Mouse (Mus musculus): Measurements from ENCODE around the gene Nrbp1. TPM values are rescaled to one million over a fixed set of nuclear protein-coding genes. Genes with fewer than 3 reads are reported as not detected.

The Nrbp1 gene
- polyA plus RNA-seq, 1 experiment: 59.1 TPM

- peaks cover 33% of the 10 kb centered on the region for H3K79me3 ChIP-seq (ENCODE audit: low read depth)
- no peaks in the 10 kb centered on the region for H3K27me3 ChIP-seq (ENCODE audit: control insufficient read depth, insufficient read depth, insufficient read length)
- peak overlapping the region; percentile 76 for H3K4me3 ChIP-seq (ENCODE audit: insufficient read depth, poor library complexity, severe bottlenecking)
- H3K79me2 ChIP-seq (ENCODE audit: control insufficient read depth, insufficient read depth): peaks cover 50% of the 10 kb centered on the region
- peak overlapping the region; percentile 64 for H3ac ChIP-seq (ENCODE audit: control insufficient read depth, insufficient read length, low read depth)
- peaks cover 3% of the 10 kb centered on the region for H3K36me3 ChIP-seq (ENCODE audit: control insufficient read depth, insufficient read depth)
- TF ChIP-seq MYOD1 (IDR thresholded peaks at IDR 0.05; ENCODE audit: control insufficient read depth, insufficient read length, low read depth) (no peak), CTCF (IDR thresholded peaks at IDR 0.05; ENCODE audit: control insufficient read depth, insufficient read depth, insufficient read length) (no peak), CEBPB (IDR thresholded peaks at IDR 0.05; ENCODE audit: low read depth) (no peak), MAX (IDR thresholded peaks at IDR 0.05) (no peak), FOSL1 (IDR thresholded peaks at IDR 0.05; ENCODE audit: insufficient read depth, low read length, poor library complexity, severe bottlenecking) (no peak), MYOG (IDR thresholded peaks at IDR 0.05; ENCODE audit: control insufficient read depth, extremely low read depth, insufficient read length) (no peak), USF1 (IDR thresholded peaks at IDR 0.05; ENCODE audit: low read depth) (no peak)
Observed at GRCm38 (mm10) chr5:31221304-31221945, 19.2 kb upstream of the Nrbp1 start.

- Histone ChIP-seq H3K27me3 (ENCODE audit: control insufficient read depth, insufficient read depth, insufficient read length) (no peaks in the 10 kb centered on the region), H3ac (ENCODE audit: control insufficient read depth, insufficient read length, low read depth) (no peak overlapping the region), H3K79me3 (ENCODE audit: low read depth) (peaks cover 21% of the 10 kb centered on the region), H3K79me2 (ENCODE audit: control insufficient read depth, insufficient read depth) (peaks cover 38% of the 10 kb centered on the region), H3K36me3 (ENCODE audit: control insufficient read depth, insufficient read depth) (no peaks in the 10 kb centered on the region), H3K4me3 (ENCODE audit: insufficient read depth, poor library complexity, severe bottlenecking) (no peak overlapping the region)
- TF ChIP-seq USF1 (IDR thresholded peaks at IDR 0.05; ENCODE audit: low read depth): no peak
- no peak for TF ChIP-seq CEBPB (IDR thresholded peaks at IDR 0.05; ENCODE audit: low read depth)
- no peak for TF ChIP-seq MAX (IDR thresholded peaks at IDR 0.05)
- no peak for TF ChIP-seq CTCF (IDR thresholded peaks at IDR 0.05; ENCODE audit: control insufficient read depth, insufficient read depth, insufficient read length)
- TF ChIP-seq MYOG (IDR thresholded peaks at IDR 0.05; ENCODE audit: control insufficient read depth, extremely low read depth, insufficient read length): no peak
- no peak for TF ChIP-seq FOSL1 (IDR thresholded peaks at IDR 0.05; ENCODE audit: insufficient read depth, low read length, poor library complexity, severe bottlenecking)
- TF ChIP-seq MYOD1 (IDR thresholded peaks at IDR 0.05; ENCODE audit: control insufficient read depth, insufficient read length, low read depth): no peak
Observed at GRCm38 (mm10) chr5:31222696-31223095, 18.0 kb upstream of the Nrbp1 start.

DNA sequence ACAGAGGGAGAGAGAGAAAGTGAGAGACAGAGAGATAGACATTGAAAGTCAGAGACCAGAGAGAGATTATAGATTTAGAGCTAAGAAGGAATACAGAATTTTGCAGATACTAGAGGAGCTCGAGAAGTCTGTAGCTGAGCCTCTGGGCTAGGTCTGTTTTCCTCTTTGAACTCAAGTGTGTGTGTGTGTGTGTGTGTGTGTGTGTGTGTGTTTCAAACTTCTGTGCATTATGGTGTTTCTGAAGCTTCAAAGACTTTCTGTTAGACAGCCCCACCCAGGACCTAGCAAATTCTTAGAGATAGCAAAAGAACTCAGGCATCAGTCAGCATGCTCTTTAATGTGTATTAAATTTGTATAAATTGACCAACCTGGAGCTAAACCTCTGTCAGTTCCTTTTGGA is 14.0 kb upstream of the Nrbp1 start:
- Histone ChIP-seq H3K79me3 (ENCODE audit: low read depth) (no peaks in the 10 kb centered on the region), H3ac (ENCODE audit: control insufficient read depth, insufficient read length, low read depth) (no peak overlapping the region), H3K27me3 (ENCODE audit: control insufficient read depth, insufficient read depth, insufficient read length) (no peaks in the 10 kb centered on the region), H3K79me2 (ENCODE audit: control insufficient read depth, insufficient read depth) (no peaks in the 10 kb centered on the region), H3K4me3 (ENCODE audit: insufficient read depth, poor library complexity, severe bottlenecking) (no peak overlapping the region), H3K36me3 (ENCODE audit: control insufficient read depth, insufficient read depth) (no peaks in the 10 kb centered on the region)
- TF ChIP-seq CTCF (IDR thresholded peaks at IDR 0.05; ENCODE audit: control insufficient read depth, insufficient read depth, insufficient read length): no peak
- no peak for TF ChIP-seq MAX (IDR thresholded peaks at IDR 0.05)
- TF ChIP-seq CEBPB (IDR thresholded peaks at IDR 0.05; ENCODE audit: low read depth): no peak
- TF ChIP-seq FOSL1 (IDR thresholded peaks at IDR 0.05; ENCODE audit: insufficient read depth, low read length, poor library complexity, severe bottlenecking): no peak
- TF ChIP-seq MYOD1 (IDR thresholded peaks at IDR 0.05; ENCODE audit: control insufficient read depth, insufficient read length, low read depth): no peak
- no peak for TF ChIP-seq MYOG (IDR thresholded peaks at IDR 0.05; ENCODE audit: control insufficient read depth, extremely low read depth, insufficient read length)
- no peak for TF ChIP-seq USF1 (IDR thresholded peaks at IDR 0.05; ENCODE audit: low read depth)

DNA sequence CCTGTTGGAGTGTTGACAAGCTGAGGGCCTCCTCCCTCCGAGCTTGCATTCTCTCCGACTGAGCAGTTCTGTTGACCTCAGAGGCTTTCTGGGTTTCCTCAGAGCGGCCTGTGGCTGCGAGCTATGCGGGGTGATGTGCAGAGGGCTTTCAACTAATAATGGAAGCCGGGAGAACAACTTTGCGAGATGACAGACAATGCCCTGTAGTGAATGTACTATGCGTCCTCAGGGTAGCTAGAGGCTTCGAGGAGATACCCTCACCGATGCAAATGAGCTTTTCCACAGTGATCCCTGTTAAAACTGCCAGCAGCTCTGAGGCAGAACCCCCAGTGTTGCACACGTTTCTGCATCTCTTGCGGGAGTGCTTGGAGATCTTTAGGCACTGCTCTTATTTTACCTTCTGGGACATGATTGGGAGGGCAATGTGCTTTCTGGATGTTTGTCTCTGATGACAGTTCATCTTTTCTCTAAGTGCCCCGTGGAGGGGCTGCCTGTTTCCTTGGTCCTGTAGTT is 914 bp downstream of the Nrbp1 start:
- peaks cover 31% of the 10 kb centered on the region for H3K79me2 ChIP-seq (ENCODE audit: control insufficient read depth, insufficient read depth)
- peak overlapping the region; percentile 77 for H3ac ChIP-seq (ENCODE audit: control insufficient read depth, insufficient read length, low read depth)
- TF ChIP-seq USF1 (IDR thresholded peaks at IDR 0.05; ENCODE audit: low read depth) (no peak), CEBPB (IDR thresholded peaks at IDR 0.05; ENCODE audit: low read depth) (no peak), MYOG (IDR thresholded peaks at IDR 0.05; ENCODE audit: control insufficient read depth, extremely low read depth, insufficient read length) (no peak), CTCF (IDR thresholded peaks at IDR 0.05; ENCODE audit: control insufficient read depth, insufficient read depth, insufficient read length) (no peak), FOSL1 (IDR thresholded peaks at IDR 0.05; ENCODE audit: insufficient read depth, low read length, poor library complexity, severe bottlenecking) (no peak), MAX (IDR thresholded peaks at IDR 0.05) (no peak), MYOD1 (IDR thresholded peaks at IDR 0.05; ENCODE audit: control insufficient read depth, insufficient read length, low read depth) (no peak)
- H3K36me3 ChIP-seq (ENCODE audit: control insufficient read depth, insufficient read depth): peaks cover 30% of the 10 kb centered on the region
- no peaks in the 10 kb centered on the region for H3K27me3 ChIP-seq (ENCODE audit: control insufficient read depth, insufficient read depth, insufficient read length)
- H3K4me3 ChIP-seq (ENCODE audit: insufficient read depth, poor library complexity, severe bottlenecking): peak overlapping the region; percentile 66
- peaks cover 23% of the 10 kb centered on the region for H3K79me3 ChIP-seq (ENCODE audit: low read depth)

DNA sequence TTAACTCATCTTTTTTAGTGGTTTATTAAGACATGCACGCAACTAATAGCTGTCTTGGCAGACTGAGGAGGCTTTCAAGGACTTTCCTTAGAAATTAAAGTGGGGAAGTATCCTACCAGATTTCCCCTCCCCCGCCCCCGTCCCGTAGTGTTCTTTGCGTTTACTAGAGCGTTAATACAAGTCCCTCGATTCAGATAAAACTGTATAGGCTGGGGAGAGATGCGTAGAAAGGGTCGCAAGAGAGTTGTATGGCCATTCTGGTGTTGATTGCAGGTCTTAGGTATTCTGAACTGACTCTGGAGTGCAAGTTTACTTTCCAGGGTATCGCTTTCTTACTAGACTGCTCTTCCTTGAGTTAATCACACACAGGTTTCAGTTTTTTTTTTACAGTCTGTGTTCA is 1.5 kb downstream of the Nrbp1 start:
- H3K36me3 ChIP-seq (ENCODE audit: control insufficient read depth, insufficient read depth): peaks cover 35% of the 10 kb centered on the region
- H3K4me3 ChIP-seq (ENCODE audit: insufficient read depth, poor library complexity, severe bottlenecking): peak overlapping the region; percentile 18
- H3K79me3 ChIP-seq (ENCODE audit: low read depth): peaks cover 23% of the 10 kb centered on the region
- peaks cover 31% of the 10 kb centered on the region for H3K79me2 ChIP-seq (ENCODE audit: control insufficient read depth, insufficient read depth)
- no peaks in the 10 kb centered on the region for H3K27me3 ChIP-seq (ENCODE audit: control insufficient read depth, insufficient read depth, insufficient read length)
- no peak overlapping the region for H3ac ChIP-seq (ENCODE audit: control insufficient read depth, insufficient read length, low read depth)
- TF ChIP-seq MYOG (IDR thresholded peaks at IDR 0.05; ENCODE audit: control insufficient read depth, extremely low read depth, insufficient read length) (no peak), CTCF (IDR thresholded peaks at IDR 0.05; ENCODE audit: control insufficient read depth, insufficient read depth, insufficient read length) (no peak), CEBPB (IDR thresholded peaks at IDR 0.05; ENCODE audit: low read depth) (no peak), FOSL1 (IDR thresholded peaks at IDR 0.05; ENCODE audit: insufficient read depth, low read length, poor library complexity, severe bottlenecking) (no peak), MYOD1 (IDR thresholded peaks at IDR 0.05; ENCODE audit: control insufficient read depth, insufficient read length, low read depth) (no peak), MAX (IDR thresholded peaks at IDR 0.05) (no peak), USF1 (IDR thresholded peaks at IDR 0.05; ENCODE audit: low read depth) (no peak)

Measured in C2C12 (cell line).